Mouse (Mus musculus) heart, adult 2 months (tissue): ENCODE measurements around the gene Birc5. TPM values are rescaled to one million over a fixed set of nuclear protein-coding genes. Genes with fewer than 3 reads are reported as not detected.

Experiments
- DNase-seq, 2 experiments: peaks; one replicate each; pipeline ENCODE4 v3.0.0; 2021
- H3K27ac ChIP-seq: fragments of 200-600 bp; 2 replicates; pipeline ENCODE4 v1.8.1; 2022
- H3K27me3 ChIP-seq: fragments of 200-500 bp; 2 replicates; pipeline ENCODE4 v1.6.1; 2012; ENCODE audit warnings: mild to moderate bottlenecking, low read length, inconsistent platforms, mixed read lengths; ENCODE audit not compliant: control insufficient read depth, insufficient read depth
- H3K36me3 ChIP-seq: fragments of 200-500 bp; 2 replicates; pipeline ENCODE4 v1.6.1; 2012; ENCODE audit warnings: low read length, inconsistent platforms; ENCODE audit not compliant: control insufficient read depth, insufficient read depth
- H3K4me1 ChIP-seq: fragments of 200-500 bp; 2 replicates; pipeline ENCODE4 v1.6.1; 2011; ENCODE audit warnings: low read length; ENCODE audit not compliant: control insufficient read depth, insufficient read depth
- H3K4me3 ChIP-seq: fragments of 200-600 bp; 2 replicates; pipeline ENCODE4 v1.8.1; 2022
- H3K79me2 ChIP-seq: fragments of 200-500 bp; replicated peaks from 2 replicates; pipeline ENCODE4 v1.6.1; 2012; ENCODE audit warnings: mild to moderate bottlenecking, inconsistent platforms, low read length, moderate library complexity, mixed read lengths; ENCODE audit not compliant: control insufficient read depth, insufficient read depth
- H3K9ac ChIP-seq: fragments of 200-500 bp; 2 replicates; pipeline ENCODE4 v1.6.1; 2012; ENCODE audit warnings: low read depth, mild to moderate bottlenecking, control low read depth, inconsistent platforms, low read length, mixed read lengths
- CTCF ChIP-seq: fragments of 200-600 bp; IDR thresholded peaks from 2 replicates; pipeline ENCODE4 v1.8.1; 2022; ENCODE audit warnings: antibody characterized with exemption, mild to moderate bottlenecking, moderate library complexity
- EP300 ChIP-seq: fragments of 200-500 bp; IDR thresholded peaks from 2 replicates; pipeline ENCODE4 v1.6.1; 2011; ENCODE audit warnings: low read depth, low read length, control low read depth; ENCODE audit not compliant: insufficient read depth
- POLR2A ChIP-seq: fragments of 200-500 bp; IDR thresholded peaks from 2 replicates; pipeline ENCODE4 v1.6.1; 2011; ENCODE audit warnings: mild to moderate bottlenecking, low read depth, low read length, control low read depth; ENCODE audit not compliant: insufficient read depth
- WGBS: fragments of 180-500 bp; shearing (Covaris S2); methylation state at CpG from one replicate; pipeline ENCODE4 v1.1.7; 2018; 5-methylcytosine and 5-hydroxymethylcytosine counted together
- intact Hi-C: fragments of 180-260 bp; cut with DNase I; formaldehyde crosslinking; loops from one replicate; pipeline ENCODE4 v1.15.1; 2025
- polyA plus RNA-seq: library from polyadenylated mRNA; depleted of rRNA; stranded (reverse); fragments of >200 nt; gene quantifications from 2 replicates; pipeline ENCODE4 v1.2.3, GENCODE M21; 2012; rRNA removed
- total RNA-seq, 2 experiments: library from RNA; stranded (reverse); gene quantifications; 2 replicates each; pipeline ENCODE4 v1.2.3; 2021

Birc5 gene
- total and polyA plus RNA-seq, 3 experiments, result 0.18 to 0.80 (median 0.35) TPM

- no peaks in the 10 kb centered on the region; the same call in 1 of the 2 replicates for H3K4me1 ChIP-seq
- intact Hi-C loops, result no loop called here
Measured at GRCm38 (mm10) chr11:117892199-117892598, 43.1 kb downstream of the Birc5 start.

GRCm38 (mm10) chr11:117894676-117895075 is 45.6 kb downstream of the Birc5 start:
- H3K36me3 ChIP-seq, result no peaks in the 10 kb centered on the region
- intact Hi-C loops, result no loop called here
- H3K79me2 ChIP-seq, result no peaks in the 10 kb centered on the region
- no peak overlapping the region for H3K4me3 ChIP-seq
- TF ChIP-seq EP300 (no peak), CTCF (no peak), POLR2A (no peak)
- no peak for DNase-seq
- 64% methylated on average over 10 of the region's 10 CpGs for WGBS
- H3K27me3 ChIP-seq, result no peaks in the 10 kb centered on the region
- H3K27ac ChIP-seq, result no peak overlapping the region
- H3K9ac ChIP-seq, result no peak overlapping the region
- no peaks in the 10 kb centered on the region; the same call in 1 of the 2 replicates for H3K4me1 ChIP-seq

More at GRCm38 (mm10) chr11:117892199-117892598, 43.1 kb downstream of the Birc5 start:
- Histone ChIP-seq H3K9ac (no peak overlapping the region), H3K79me2 (no peaks in the 10 kb centered on the region), H3K4me3 (no peak overlapping the region), H3K36me3 (no peaks in the 10 kb centered on the region), H3K27me3 (peaks cover 1% of the 10 kb centered on the region; the same call in 1 of the 2 replicates), H3K27ac (no peak overlapping the region)
- DNase-seq, result no peak
- TF ChIP-seq EP300, result no peak
- no peak for TF ChIP-seq POLR2A
- 67% methylated on average over 6 of the region's 6 CpGs for WGBS

- no peak for DNase-seq
- Histone ChIP-seq H3K27me3 (no peaks in the 10 kb centered on the region), H3K4me3 (no peak overlapping the region), H3K9ac (no peak overlapping the region), H3K36me3 (no peaks in the 10 kb centered on the region), H3K4me1 (no peaks in the 10 kb centered on the region), H3K79me2 (no peaks in the 10 kb centered on the region), H3K27ac (no peak overlapping the region)
- no peak for TF ChIP-seq EP300
- no peak for TF ChIP-seq POLR2A
- TF ChIP-seq CTCF, result no peak
- 24% methylated on average over 2 of the region's 2 CpGs for WGBS
- intact Hi-C loops, result no loop called here
Measured at GRCm38 (mm10) chr11:117896533-117896932, 47.5 kb downstream of the Birc5 start.

GRCm38 (mm10) chr11:117902282-117902681 is 53.2 kb downstream of the Birc5 start:
- no peaks in the 10 kb centered on the region for H3K4me1 ChIP-seq
- no peaks in the 10 kb centered on the region for H3K27me3 ChIP-seq
- no peaks in the 10 kb centered on the region for H3K36me3 ChIP-seq
- intact Hi-C loops, result no loop called here
- DNase-seq, result no peak
- 91% methylated on average over 2 of the region's 2 CpGs for WGBS
- H3K79me2 ChIP-seq, result no peaks in the 10 kb centered on the region
- H3K9ac ChIP-seq, result no peak overlapping the region
- H3K4me3 ChIP-seq, result no peak overlapping the region
- H3K27ac ChIP-seq, result no peak overlapping the region
- TF ChIP-seq POLR2A (no peak), CTCF (no peak), EP300 (no peak)

- no peak overlapping the region for H3K9ac ChIP-seq
- H3K27ac ChIP-seq, result no peak overlapping the region
- H3K36me3 ChIP-seq, result no peaks in the 10 kb centered on the region
- H3K79me2 ChIP-seq, result no peaks in the 10 kb centered on the region
- no peaks in the 10 kb centered on the region for H3K4me1 ChIP-seq
- TF ChIP-seq CTCF (no peak), EP300 (no peak), POLR2A (no peak)
- no peaks in the 10 kb centered on the region for H3K27me3 ChIP-seq
- no peak for DNase-seq
- WGBS, result 77% methylated on average over 8 of the region's 8 CpGs
- no peak overlapping the region for H3K4me3 ChIP-seq
- intact Hi-C loops, result no loop called here
Measured at GRCm38 (mm10) chr11:117904442-117904841, 55.4 kb downstream of the Birc5 start.

Other genes starting within 250 kb of the Birc5 start
- gene Tnrc6c, start 195.0 kb upstream of the Birc5 start, total RNA-seq, result 10 to 100 TPM; 28.5 to 30.3 TPM
- gene Tnrc6c, start 195.0 kb upstream of the Birc5 start, polyA plus RNA-seq, result 17.7 and 27.3 TPM in 2 replicates
- gene Tmc8, start 67.2 kb upstream of the Birc5 start, total RNA-seq, result 1 to 10 TPM; 3.3 to 3.7 TPM
- 6.1 and 9.5 TPM in 2 replicates for gene Tmc8, start 67.2 kb upstream of the Birc5 start, polyA plus RNA-seq
- gene Tmc6, start 67.1 kb upstream of the Birc5 start, total RNA-seq, result 10 to 100 TPM; 12.6 to 15.7 TPM
- 18.1 and 23.3 TPM in 2 replicates for gene Tmc6, start 67.1 kb upstream of the Birc5 start, polyA plus RNA-seq
- gene 6030468B19Rik, start 51.6 kb upstream of the Birc5 start, total RNA-seq, result not detected
- gene 6030468B19Rik, start 51.6 kb upstream of the Birc5 start, polyA plus RNA-seq, result 0.16 TPM in 1 of 2 replicates, not detected in the other
- gene Gm20708, start 39.6 kb upstream of the Birc5 start, total RNA-seq, result under 1 TPM; 0.44 to 0.48 TPM
- 0.57 and 0.79 TPM in 2 replicates for gene Gm20708, start 39.6 kb upstream of the Birc5 start, polyA plus RNA-seq
- gene Syngr2, start 39.6 kb upstream of the Birc5 start, total RNA-seq, result 100 to 1,000 TPM; 109 to 129 TPM
- gene Syngr2, start 39.6 kb upstream of the Birc5 start, polyA plus RNA-seq, result 217 and 273 TPM in 2 replicates
- gene Afmid, start 23.3 kb upstream of the Birc5 start, total RNA-seq, result 1 to 10 TPM; 2.5 to 3.2 TPM
- gene Afmid, start 23.3 kb upstream of the Birc5 start, polyA plus RNA-seq, result 11.8 and 14.3 TPM in 2 replicates
- 1 to 10 TPM; 1.9 to 2.0 TPM for gene Tk1, start 23.2 kb upstream of the Birc5 start, total RNA-seq
- gene Tk1, start 23.2 kb upstream of the Birc5 start, polyA plus RNA-seq, result 3.0 and 3.7 TPM in 2 replicates
- gene Tmem235, start 11.5 kb downstream of the Birc5 start, total RNA-seq, result not detected
- gene Tmem235, start 11.5 kb downstream of the Birc5 start, polyA plus RNA-seq, result not detected in 2 replicates
- gene Tha1, start 24.2 kb downstream of the Birc5 start, total RNA-seq, result 1 to 10 TPM; 9.2 to 9.3 TPM
- 11.2 and 14.6 TPM in 2 replicates for gene Tha1, start 24.2 kb downstream of the Birc5 start, polyA plus RNA-seq
- 1 to 10 TPM; 2.8 to 4.5 TPM for gene Socs3, start 120.8 kb downstream of the Birc5 start, total RNA-seq
- 3.7 and 4.4 TPM in 2 replicates for gene Socs3, start 120.8 kb downstream of the Birc5 start, polyA plus RNA-seq
- 10 to 100 TPM; 17.9 to 18.1 TPM for gene Pgs1, start 137.0 kb downstream of the Birc5 start, total RNA-seq
- 21.8 and 26.5 TPM in 2 replicates for gene Pgs1, start 137.0 kb downstream of the Birc5 start, polyA plus RNA-seq